Mouse (Mus musculus) lung, embryonic 15.5 days (tissue): ENCODE measurements around the gene Bcorl1. TPM values are rescaled to one million over a fixed set of nuclear protein-coding genes. Genes with fewer than 3 reads are reported as not detected.
A peak's percentile ranks its signal among the peaks of the same experiment; 100 is the strongest.

Experiments
- ATAC-seq: fragments of 200-750 bp; cut with Nextera tagmentation; 2 replicates; pipeline ENCODE4 v1.8.0; 2017; ENCODE audit warnings: moderate number of reproducible peaks, borderline replicate concordance; ENCODE audit not compliant: low FRiP score, low TSS enrichment; ENCODE audit errors: extremely low read depth
- H3K27ac ChIP-seq: fragments of 300-500 bp; sonication (generic); 2 replicates; pipeline ENCODE4 v1.5.1; 2015; ENCODE audit warnings: moderate library complexity, mild to moderate bottlenecking, inconsistent platforms
- H3K27me3 ChIP-seq: fragments of 300-500 bp; sonication (generic); 2 replicates; pipeline ENCODE4 v1.6.1; 2015; ENCODE audit warnings: inconsistent platforms
- H3K36me3 ChIP-seq: fragments of 300-500 bp; sonication (generic); 2 replicates; pipeline ENCODE4 v1.6.1; 2015; ENCODE audit warnings: inconsistent platforms
- H3K4me1 ChIP-seq: fragments of 300-500 bp; sonication (generic); 2 replicates; pipeline ENCODE4 v1.6.1; 2015; ENCODE audit warnings: inconsistent platforms
- H3K4me2 ChIP-seq: fragments of 300-500 bp; sonication (generic); 2 replicates; pipeline ENCODE4 v1.6.1; 2015; ENCODE audit warnings: inconsistent platforms, mild to moderate bottlenecking, moderate library complexity
- H3K4me3 ChIP-seq: fragments of 300-500 bp; sonication (generic); 2 replicates; pipeline ENCODE4 v1.5.1; 2015; ENCODE audit warnings: mild to moderate bottlenecking, inconsistent platforms
- H3K9ac ChIP-seq: fragments of 300-500 bp; sonication (generic); 2 replicates; pipeline ENCODE4 v1.6.1; 2015; ENCODE audit warnings: inconsistent platforms
- H3K9me3 ChIP-seq: fragments of 300-500 bp; sonication (generic); 2 replicates; pipeline ENCODE4 v1.6.1; 2016; ENCODE audit warnings: inconsistent platforms
- WGBS: fragments of 180-500 bp; shearing (Covaris S2); methylation state at CpG from one replicate; pipeline ENCODE4 v1.1.7; 2015; 5-methylcytosine and 5-hydroxymethylcytosine counted together
- polyA plus RNA-seq: library from polyadenylated mRNA; unstranded; fragments of >200 nt; fragmentation: Nextera tagmentation; extraction: Ambion mirVana; gene quantifications from 2 replicates; pipeline ENCODE4 v1.2.1, GENCODE M21; 2015

Bcorl1 gene
- polyA plus RNA-seq = 4.8 and 5.2 TPM in 2 replicates

- peak within 1 kb of the TSS; percentile 46 for H3K9ac ChIP-seq
- H3K27me3 ChIP-seq = peaks cover 9% of the 10 kb centered on the region; the same call in 1 of the 2 replicates
- no peaks in the 10 kb centered on the region for H3K36me3 ChIP-seq
- H3K27ac ChIP-seq = peak within 1 kb of the TSS; percentile 63
- H3K4me3 ChIP-seq = peak within 1 kb of the TSS; percentile 59
- 0 out of 2 replicates have a peak, but pooled peaks cover 6% of the 10 kb centered on the region for H3K4me1 ChIP-seq
- H3K9me3 ChIP-seq = no peaks in the 10 kb centered on the region
- peak within 1 kb of the TSS; percentile 81 for H3K4me2 ChIP-seq
- ATAC-seq = peak; percentile 45
- WGBS = 7% methylated on average over 22 of the region's 33 CpGs
These were observed at the start of gene Bcorl1 for GRCm38 (mm10) chrX:48341141-48341540. Gene Bcorl1 (plus strand): TSS chrX:48341358.

GRCm38 (mm10) chrX:48291413-48291812, 49.7 kb upstream of the Bcorl1 start:
- Histone ChIP-seq H3K36me3 (no peaks in the 10 kb centered on the region), H3K4me3 (no peak overlapping the region), H3K9me3 (no peaks in the 10 kb centered on the region), H3K9ac (no peak overlapping the region), H3K27me3 (no peaks in the 10 kb centered on the region), H3K4me1 (no peaks in the 10 kb centered on the region), H3K4me2 (no peak overlapping the region), H3K27ac (no peak overlapping the region)
- no peak for ATAC-seq
- 19% methylated on average over 3 of the region's 3 CpGs for WGBS

GRCm38 (mm10) chrX:48305356-48305755, 35.8 kb upstream of the Bcorl1 start:
- ATAC-seq = no peak
- H3K27me3 ChIP-seq = no peaks in the 10 kb centered on the region
- H3K4me3 ChIP-seq = no peak overlapping the region
- no peak overlapping the region for H3K4me2 ChIP-seq
- H3K9me3 ChIP-seq = no peaks in the 10 kb centered on the region
- H3K27ac ChIP-seq = no peak overlapping the region
- no peak overlapping the region for H3K9ac ChIP-seq
- 80% methylated on average over 4 of the region's 4 CpGs for WGBS
- no peaks in the 10 kb centered on the region for H3K4me1 ChIP-seq
- no peaks in the 10 kb centered on the region for H3K36me3 ChIP-seq

GRCm38 (mm10) chrX:48310706-48311517, 30.2 kb upstream of the Bcorl1 start:
- Histone ChIP-seq H3K27ac (no peak overlapping the region), H3K4me2 (peak overlapping the region; percentile 60), H3K4me1 (no peaks in the 10 kb centered on the region), H3K9ac (no peak overlapping the region), H3K9me3 (no peaks in the 10 kb centered on the region), H3K27me3 (no peaks in the 10 kb centered on the region; the same call in 1 of the 2 replicates), H3K4me3 (peak overlapping the region; percentile 28), H3K36me3 (no peaks in the 10 kb centered on the region)
- 15% methylated on average over 26 of the region's 26 CpGs for WGBS
- ATAC-seq = peak; percentile 37; the same call in 1 of the 2 replicates

- H3K4me2 ChIP-seq = no peak overlapping the region
- H3K4me3 ChIP-seq = no peak overlapping the region
- 76% methylated on average over 5 of the region's 5 CpGs for WGBS
- no peaks in the 10 kb centered on the region for H3K9me3 ChIP-seq
- ATAC-seq = no peak
- no peak overlapping the region for H3K9ac ChIP-seq
- H3K36me3 ChIP-seq = no peaks in the 10 kb centered on the region
- H3K27ac ChIP-seq = no peak overlapping the region
- no peaks in the 10 kb centered on the region for H3K4me1 ChIP-seq
- peaks cover 1% of the 10 kb centered on the region; the same call in 1 of the 2 replicates for H3K27me3 ChIP-seq
These were observed 29.4 kb upstream of the Bcorl1 start for GRCm38 (mm10) chrX:48311727-48312126.

- Histone ChIP-seq H3K9ac (peak overlapping the region; percentile 19; the same call in 1 of the 2 replicates), H3K27ac (peak overlapping the region; percentile 45), H3K4me1 (no peaks in the 10 kb centered on the region), H3K4me2 (peak overlapping the region; percentile 64), H3K9me3 (no peaks in the 10 kb centered on the region), H3K36me3 (no peaks in the 10 kb centered on the region), H3K4me3 (peak overlapping the region; percentile 46), H3K27me3 (peaks cover 8% of the 10 kb centered on the region; the same call in 1 of the 2 replicates)
- 11% methylated on average over 28 of the region's 33 CpGs for WGBS
- peak; percentile 79 for ATAC-seq
These were observed 26.6 kb upstream of the Bcorl1 start for GRCm38 (mm10) chrX:48314530-48315079.

- no peaks in the 10 kb centered on the region for H3K36me3 ChIP-seq
- H3K27ac ChIP-seq = no peak overlapping the region
- H3K4me3 ChIP-seq = no peak overlapping the region
- ATAC-seq = no peak
- no peaks in the 10 kb centered on the region for H3K9me3 ChIP-seq
- H3K27me3 ChIP-seq = peaks cover 8% of the 10 kb centered on the region; the same call in 1 of the 2 replicates
- 48% methylated on average over 3 of the region's 3 CpGs for WGBS
- no peaks in the 10 kb centered on the region for H3K4me1 ChIP-seq
- H3K4me2 ChIP-seq = no peak overlapping the region
- H3K9ac ChIP-seq = no peak overlapping the region
These were observed 23.7 kb upstream of the Bcorl1 start for GRCm38 (mm10) chrX:48317444-48317843.

GRCm38 (mm10) chrX:48318194-48318593, 23.0 kb upstream of the Bcorl1 start:
- no peaks in the 10 kb centered on the region for H3K9me3 ChIP-seq
- no peak overlapping the region for H3K4me3 ChIP-seq
- no peak overlapping the region for H3K9ac ChIP-seq
- no peak for ATAC-seq
- 22% methylated on average over 9 of the region's 9 CpGs for WGBS
- peaks cover 8% of the 10 kb centered on the region; the same call in 1 of the 2 replicates for H3K27me3 ChIP-seq
- H3K36me3 ChIP-seq = no peaks in the 10 kb centered on the region
- no peak overlapping the region for H3K27ac ChIP-seq
- H3K4me2 ChIP-seq = no peak overlapping the region
- H3K4me1 ChIP-seq = no peaks in the 10 kb centered on the region

GRCm38 (mm10) chrX:48340441-48341049, 613 bp upstream of the Bcorl1 start:
- H3K9ac ChIP-seq = peak overlapping the region; percentile 46
- H3K4me1 ChIP-seq = 0 out of 2 replicates have a peak, but pooled peaks cover 6% of the 10 kb centered on the region
- WGBS = 8% methylated on average over 28 of the region's 35 CpGs
- peak overlapping the region; percentile 81 for H3K4me2 ChIP-seq
- H3K4me3 ChIP-seq = peak overlapping the region; percentile 59
- ATAC-seq = no peak
- H3K27me3 ChIP-seq = peaks cover 9% of the 10 kb centered on the region; the same call in 1 of the 2 replicates
- no peaks in the 10 kb centered on the region for H3K9me3 ChIP-seq
- H3K36me3 ChIP-seq = no peaks in the 10 kb centered on the region
- H3K27ac ChIP-seq = no peak overlapping the region

GRCm38 (mm10) chrX:48341621-48342161, 533 bp downstream of the Bcorl1 start:
- ATAC-seq = peak; percentile 71

GRCm38 (mm10) chrX:48342731-48343130, 1.6 kb downstream of the Bcorl1 start:
- Histone ChIP-seq H3K4me2 (peak overlapping the region; percentile 81), H3K27me3 (peaks cover 9% of the 10 kb centered on the region; the same call in 1 of the 2 replicates), H3K9ac (no peak overlapping the region; the same call in 1 of the 2 replicates), H3K36me3 (no peaks in the 10 kb centered on the region), H3K4me1 (0 out of 2 replicates have a peak, but pooled peaks cover 6% of the 10 kb centered on the region), H3K27ac (no peak overlapping the region; the same call in 1 of the 2 replicates), H3K4me3 (peak overlapping the region; percentile 59), H3K9me3 (no peaks in the 10 kb centered on the region)
- no peak for ATAC-seq
- WGBS = 8% methylated on average over 16 of the region's 16 CpGs

More at GRCm38 (mm10) chrX:48341621-48342161, 533 bp downstream of the Bcorl1 start:
- Histone ChIP-seq H3K36me3 (no peaks in the 10 kb centered on the region), H3K27ac (peak overlapping the region; percentile 63), H3K9me3 (no peaks in the 10 kb centered on the region), H3K4me3 (peak overlapping the region; percentile 59), H3K4me1 (0 out of 2 replicates have a peak, but pooled peaks cover 6% of the 10 kb centered on the region), H3K9ac (peak overlapping the region; percentile 46), H3K27me3 (peaks cover 9% of the 10 kb centered on the region; the same call in 1 of the 2 replicates), H3K4me2 (peak overlapping the region; percentile 81)
- WGBS = 10% methylated on average over 24 of the region's 73 CpGs
